Mouse (Mus musculus) layer of hippocampus, postnatal 10 days (tissue): ENCODE results near the gene Map3k20. TPM values are rescaled to one million over a fixed set of nuclear protein-coding genes. Genes with fewer than 3 reads are reported as not detected.

Experiments used
- DNase-seq, 2 experiments: peaks; one replicate each; pipeline ENCODE4 v3.0.0; 2021; ENCODE audit warnings: low spot score in 2 of 2
- long read RNA-seq: library from polyadenylated mRNA; stranded (forward); transcript quantifications from one replicate; pipeline ENCODE4 v2.0.0, GENCODE M21; 2023
- total RNA-seq, 2 experiments: library from RNA; stranded (reverse); gene quantifications; 2 replicates each; pipeline ENCODE4 v1.2.3; 2021

Gene Map3k20
- 10 to 100 TPM; 14.3 to 16.5 TPM for total RNA-seq
- long read RNA-seq, partial matches to known transcripts = 1 of 3 reads
- long read RNA-seq, other reads (novel, unspliced or antisense) = 2 of 3 reads

GRCm38 (mm10) chr2:72285256-72285887 is at the start of gene Map3k20:
Gene Map3k20 (plus strand): TSS chr2:72285637.
- peak; percentile 67 to 75 for DNase-seq

- DNase-seq = no peak
These were observed 47.0 kb upstream of the Map3k20 start for GRCm38 (mm10) chr2:72238421-72238820.

DNA sequence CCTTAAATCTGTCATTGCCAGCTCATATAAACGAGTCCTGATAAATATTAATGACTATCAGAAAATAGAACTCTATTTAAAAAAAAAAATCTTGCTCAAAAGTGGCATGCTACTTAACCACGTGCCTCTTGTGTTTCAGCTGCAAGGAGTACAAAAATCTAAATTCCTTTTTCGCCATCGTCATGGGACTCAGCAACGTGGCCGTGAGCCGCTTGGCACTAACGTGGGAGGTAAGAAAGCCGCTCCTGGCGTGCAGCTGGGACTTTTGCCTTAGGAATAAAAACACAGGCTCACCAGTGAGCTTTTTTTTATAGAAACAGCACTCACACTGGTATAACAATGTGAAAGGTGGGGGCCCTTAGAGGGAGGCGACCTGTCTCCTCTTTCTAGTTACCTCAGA is 46.5 kb upstream of the Map3k20 start:
- DNase-seq = no peak

- DNase-seq = no peak
These were observed 46.0 kb upstream of the Map3k20 start for GRCm38 (mm10) chr2:72239456-72239855.

GRCm38 (mm10) chr2:72239993-72240392 is 45.4 kb upstream of the Map3k20 start:
- peak in 1 of 2 experiments; percentile 27 for DNase-seq

- no peak for DNase-seq
These were observed 44.7 kb upstream of the Map3k20 start for GRCm38 (mm10) chr2:72240691-72241090.

DNA sequence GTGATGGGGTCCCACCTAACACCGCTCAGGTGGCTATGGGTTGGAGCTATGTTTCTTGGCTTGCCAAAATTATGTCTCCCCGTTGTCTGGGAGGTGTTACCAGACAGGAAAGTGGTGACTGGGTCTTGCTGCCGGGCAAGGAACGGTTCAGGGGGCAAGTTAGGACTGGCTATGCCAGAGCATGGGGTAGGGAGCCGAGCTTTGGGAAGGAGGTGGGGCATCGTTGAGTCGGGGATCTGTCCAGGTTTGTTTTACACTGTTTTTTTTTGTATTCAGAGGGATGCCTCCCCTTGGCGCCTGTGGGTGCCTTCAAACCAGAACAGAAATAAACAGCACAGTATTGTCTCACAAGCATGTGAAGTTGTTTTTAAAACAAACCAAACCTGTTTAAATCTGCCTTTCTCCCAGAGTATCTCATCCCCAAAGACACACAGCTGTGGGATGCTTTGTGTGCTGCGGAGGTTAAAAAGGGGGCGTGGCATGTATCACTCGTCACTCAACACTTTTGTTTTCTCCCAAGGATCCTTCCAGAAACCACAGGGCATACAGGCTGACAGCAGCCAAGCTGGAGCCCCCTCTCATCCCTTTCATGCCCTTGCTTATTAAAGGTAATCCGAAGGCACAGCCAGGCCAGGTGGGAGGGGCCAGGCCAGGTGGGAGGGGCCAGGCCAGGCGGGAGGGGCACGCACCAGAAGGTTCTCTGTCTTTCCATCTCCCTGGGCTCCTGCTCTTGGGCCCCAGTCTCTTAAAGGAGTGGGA is 43.5 kb upstream of the Map3k20 start:
- no peak for DNase-seq

DNA sequence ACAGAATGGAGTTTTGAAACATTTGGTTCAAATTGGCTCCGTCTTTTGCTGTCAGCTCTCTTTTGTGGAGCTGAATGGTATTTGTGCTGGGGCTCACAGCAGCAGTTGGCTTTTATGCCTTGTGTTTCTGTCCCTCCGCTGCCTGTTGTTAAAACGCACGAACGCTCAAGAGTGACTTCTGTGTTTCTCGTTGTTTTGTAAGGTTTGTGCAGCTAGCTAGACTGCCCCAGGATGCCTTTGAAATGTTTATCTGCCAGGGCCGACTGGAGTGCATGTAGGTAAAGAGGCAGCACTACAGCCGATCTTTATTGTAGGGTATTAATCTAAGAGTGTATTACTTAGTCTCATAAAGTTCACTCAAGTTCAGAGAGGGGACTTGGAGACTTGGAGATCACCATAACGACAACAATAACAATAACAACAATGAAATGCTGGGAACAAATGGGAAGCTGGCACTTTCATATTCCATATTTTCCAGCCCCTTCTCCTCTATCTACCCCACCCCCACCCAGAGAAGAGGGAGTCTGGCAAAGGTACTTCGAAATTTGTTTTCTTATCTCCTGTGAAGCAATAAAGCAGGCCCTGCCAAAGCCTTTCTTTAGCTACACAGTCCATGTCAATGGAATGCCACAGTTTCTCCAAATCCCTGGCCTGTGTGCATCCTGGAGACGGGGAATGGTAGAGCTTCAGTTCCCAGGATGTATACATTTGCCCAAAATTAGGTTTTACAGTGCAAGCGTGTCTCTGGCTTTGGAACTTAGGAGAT is 42.3 kb upstream of the Map3k20 start:
- no peak for DNase-seq

GRCm38 (mm10) chr2:72245631-72246030 is 39.8 kb upstream of the Map3k20 start:
- no peak for DNase-seq

DNA sequence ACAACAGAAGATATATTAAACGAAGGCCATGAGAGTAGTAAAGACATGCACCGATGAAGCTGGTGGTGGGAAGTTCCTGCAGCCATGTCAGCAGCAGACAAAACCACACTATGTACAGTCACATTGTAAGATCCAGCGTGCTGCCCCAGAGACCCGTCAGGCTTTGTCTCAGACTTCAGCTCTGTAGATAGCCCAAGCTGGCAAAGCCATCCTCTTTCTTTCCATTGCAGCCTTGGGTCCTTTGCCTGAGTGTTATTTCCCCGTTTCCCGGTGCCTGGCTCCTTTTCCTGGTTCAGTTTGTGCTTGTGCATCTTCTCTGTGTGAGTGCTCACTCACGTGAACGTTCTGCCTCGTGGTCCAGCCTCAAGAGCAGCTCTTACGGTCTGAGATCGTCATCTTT is 39.1 kb upstream of the Map3k20 start:
- no peak for DNase-seq

GRCm38 (mm10) chr2:72247819-72248218 is 37.6 kb upstream of the Map3k20 start:
- DNase-seq = no peak

- DNase-seq = no peak
These were observed 32.6 kb upstream of the Map3k20 start for GRCm38 (mm10) chr2:72252510-72253505.

- DNase-seq = no peak
These were observed 31.6 kb upstream of the Map3k20 start for GRCm38 (mm10) chr2:72253882-72254281.

DNA sequence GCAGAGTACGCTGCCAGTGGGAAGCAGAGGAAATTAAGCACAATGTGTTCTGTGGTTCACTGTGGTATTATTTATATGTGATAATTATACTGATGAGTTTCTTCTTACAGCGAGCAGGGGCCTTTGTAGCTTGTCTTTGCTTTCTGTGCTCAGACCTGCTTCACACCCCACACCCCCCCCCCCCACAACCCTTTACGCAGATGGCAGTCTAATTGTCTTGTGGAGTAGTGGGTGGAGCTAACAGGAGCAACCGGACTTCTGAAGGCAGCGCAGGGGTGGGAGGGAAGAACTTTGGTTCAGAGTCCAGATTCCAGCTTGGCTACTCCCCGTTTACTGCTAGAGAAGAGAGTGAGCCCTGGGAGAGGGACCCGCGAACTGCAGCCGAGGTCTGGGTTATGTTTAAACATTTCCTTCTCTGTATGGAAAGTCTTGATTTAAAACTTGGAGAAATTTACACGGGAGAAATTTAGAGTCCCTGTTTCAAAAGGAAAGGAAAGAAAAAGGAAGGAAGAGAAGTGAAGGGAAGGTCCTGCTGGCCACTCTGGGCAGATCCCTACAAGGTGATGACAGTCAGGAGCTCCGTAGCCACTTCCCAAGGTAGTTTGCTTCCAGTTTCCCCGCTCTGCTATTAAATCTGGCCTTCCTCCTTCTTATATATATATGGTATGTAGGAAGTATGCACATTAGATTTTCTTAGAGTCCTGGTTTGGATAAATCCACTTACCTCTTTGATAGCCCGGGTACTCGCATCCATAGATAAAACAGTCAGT is 30.4 kb upstream of the Map3k20 start:
- DNase-seq = no peak

- no peak for DNase-seq
These were observed 24.7 kb upstream of the Map3k20 start for GRCm38 (mm10) chr2:72260704-72261103.

- no peak for DNase-seq
These were observed 22.5 kb upstream of the Map3k20 start for GRCm38 (mm10) chr2:72262814-72263480.

GRCm38 (mm10) chr2:72267390-72267789 is 18.0 kb upstream of the Map3k20 start:
- no peak for DNase-seq

DNA sequence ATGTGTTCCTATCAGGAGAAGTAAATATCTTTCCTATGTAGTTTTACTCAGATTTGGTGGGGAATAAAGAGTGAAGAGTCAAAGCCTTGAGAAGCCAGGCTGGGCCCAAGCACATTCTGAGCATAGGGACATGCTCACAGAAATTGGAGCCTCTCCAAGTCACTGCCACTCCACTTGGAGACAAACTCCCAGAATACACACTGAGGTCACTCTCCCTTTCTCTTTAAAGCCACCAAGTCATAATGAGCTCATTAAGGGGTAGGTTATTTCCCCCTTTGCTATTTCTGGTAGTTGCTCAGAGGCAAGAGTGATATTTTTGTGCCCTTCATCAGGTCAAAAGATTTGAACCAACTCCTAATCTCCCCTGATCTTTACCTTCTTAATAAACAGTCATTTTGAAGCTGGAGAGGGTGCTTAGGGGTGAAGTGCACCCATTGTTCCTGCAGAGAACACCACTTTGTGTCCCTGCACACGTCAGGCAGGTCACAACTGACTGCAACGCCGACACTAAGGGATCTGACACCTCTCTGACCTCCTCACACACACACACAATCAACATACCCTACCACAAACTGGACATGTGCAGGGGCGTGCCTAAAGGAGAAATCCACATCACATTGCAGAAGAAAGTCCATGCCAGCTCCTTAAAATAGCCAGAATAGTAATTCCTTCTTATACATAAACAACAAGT is 15.6 kb upstream of the Map3k20 start:
- DNase-seq = no peak
